Mouse (Mus musculus): ENCODE measurements around the gene Gnaq. TPM values are rescaled to one million over a fixed set of nuclear protein-coding genes. Genes with fewer than 3 reads are reported as not detected.
A peak's percentile ranks its signal among the peaks of the same experiment; 100 is the strongest.

The Gnaq gene
- polyA plus RNA-seq, 1 experiment, result 56.2 TPM

- H3K27ac ChIP-seq (ENCODE audit: insufficient read depth, low read length), result no peak overlapping the region
- no peak for DNase-seq
- WGBS, result 72% methylated on average over 7 of the region's 7 CpGs
- H3K4me1 ChIP-seq (ENCODE audit: control insufficient read depth, insufficient read depth, low read length), result peaks cover 12% of the 10 kb centered on the region
- no peak overlapping the region for H3K4me3 ChIP-seq (replicated peaks; ENCODE audit: insufficient read depth, low read depth, low read length)
- TF ChIP-seq POLR2A (IDR thresholded peaks at IDR 0.05; ENCODE audit: borderline replicate concordance, insufficient read depth, low read length) (no peak), CTCF (IDR thresholded peaks at IDR 0.05; ENCODE audit: borderline replicate concordance, insufficient read depth, low read depth, low read length) (no peak)
- no peaks in the 10 kb centered on the region for H3K27me3 ChIP-seq (ENCODE audit: control insufficient read depth, insufficient read depth, low read length)
Observed at GRCm38 (mm10) chr19:16204776-16205680, 72.4 kb downstream of the Gnaq start.

GRCm38 (mm10) chr19:16209616-16210015, 77.0 kb downstream of the Gnaq start:
- TF ChIP-seq POLR2A (IDR thresholded peaks at IDR 0.05; ENCODE audit: borderline replicate concordance, insufficient read depth, low read length), result no peak
- no peak for TF ChIP-seq CTCF (IDR thresholded peaks at IDR 0.05; ENCODE audit: borderline replicate concordance, insufficient read depth, low read depth, low read length)
- no peak for DNase-seq
- Histone ChIP-seq H3K27ac (ENCODE audit: insufficient read depth, low read length) (no peak overlapping the region), H3K27me3 (ENCODE audit: control insufficient read depth, insufficient read depth, low read length) (no peaks in the 10 kb centered on the region), H3K4me3 (replicated peaks; ENCODE audit: insufficient read depth, low read depth, low read length) (no peak overlapping the region), H3K4me1 (ENCODE audit: control insufficient read depth, insufficient read depth, low read length) (peaks cover 12% of the 10 kb centered on the region)
- 64% methylated on average over 2 of the region's 2 CpGs for WGBS

GRCm38 (mm10) chr19:16214946-16215345, 82.3 kb downstream of the Gnaq start:
- 59% methylated on average over 6 of the region's 6 CpGs for WGBS
- no peak overlapping the region for H3K4me3 ChIP-seq (replicated peaks; ENCODE audit: insufficient read depth, low read depth, low read length)
- H3K27me3 ChIP-seq (ENCODE audit: control insufficient read depth, insufficient read depth, low read length), result no peaks in the 10 kb centered on the region
- TF ChIP-seq CTCF (IDR thresholded peaks at IDR 0.05; ENCODE audit: borderline replicate concordance, insufficient read depth, low read depth, low read length) (no peak), POLR2A (IDR thresholded peaks at IDR 0.05; ENCODE audit: borderline replicate concordance, insufficient read depth, low read length) (no peak)
- no peak overlapping the region for H3K27ac ChIP-seq (ENCODE audit: insufficient read depth, low read length)
- peak in 1 of 2 experiments; percentile 25 for DNase-seq
- peaks cover 12% of the 10 kb centered on the region; the same call in 1 of the 2 replicates for H3K4me1 ChIP-seq (ENCODE audit: control insufficient read depth, insufficient read depth, low read length)

GRCm38 (mm10) chr19:16215430-16216016, 82.9 kb downstream of the Gnaq start:
- Histone ChIP-seq H3K27ac (ENCODE audit: insufficient read depth, low read length) (no peak overlapping the region), H3K4me1 (ENCODE audit: control insufficient read depth, insufficient read depth, low read length) (peaks cover 12% of the 10 kb centered on the region; the same call in 1 of the 2 replicates), H3K4me3 (replicated peaks; ENCODE audit: insufficient read depth, low read depth, low read length) (no peak overlapping the region), H3K27me3 (ENCODE audit: control insufficient read depth, insufficient read depth, low read length) (no peaks in the 10 kb centered on the region)
- 69% methylated on average over 2 of the region's 2 CpGs for WGBS
- DNase-seq, result no peak
- TF ChIP-seq POLR2A (IDR thresholded peaks at IDR 0.05; ENCODE audit: borderline replicate concordance, insufficient read depth, low read length) (no peak), CTCF (IDR thresholded peaks at IDR 0.05; ENCODE audit: borderline replicate concordance, insufficient read depth, low read depth, low read length) (no peak)

GRCm38 (mm10) chr19:16219978-16220377, 87.3 kb downstream of the Gnaq start:
- TF ChIP-seq CTCF (IDR thresholded peaks at IDR 0.05; ENCODE audit: borderline replicate concordance, insufficient read depth, low read depth, low read length) (no peak), POLR2A (IDR thresholded peaks at IDR 0.05; ENCODE audit: borderline replicate concordance, insufficient read depth, low read length) (no peak)
- Histone ChIP-seq H3K4me3 (replicated peaks; ENCODE audit: insufficient read depth, low read depth, low read length) (no peak overlapping the region), H3K27me3 (ENCODE audit: control insufficient read depth, insufficient read depth, low read length) (no peaks in the 10 kb centered on the region), H3K4me1 (ENCODE audit: control insufficient read depth, insufficient read depth, low read length) (peaks cover 17% of the 10 kb centered on the region; the same call in 1 of the 2 replicates), H3K27ac (ENCODE audit: insufficient read depth, low read length) (no peak overlapping the region)
- 72% methylated on average over 4 of the region's 4 CpGs for WGBS
- DNase-seq, result no peak

GRCm38 (mm10) chr19:16222526-16222925, 89.9 kb downstream of the Gnaq start:
- no peak for DNase-seq
- H3K27me3 ChIP-seq (ENCODE audit: control insufficient read depth, insufficient read depth, low read length), result no peaks in the 10 kb centered on the region
- H3K4me1 ChIP-seq (ENCODE audit: control insufficient read depth, insufficient read depth, low read length), result peaks cover 6% of the 10 kb centered on the region; the same call in 1 of the 2 replicates
- 74% methylated on average over 3 of the region's 3 CpGs for WGBS
- no peak overlapping the region for H3K4me3 ChIP-seq (replicated peaks; ENCODE audit: insufficient read depth, low read depth, low read length)
- TF ChIP-seq POLR2A (IDR thresholded peaks at IDR 0.05; ENCODE audit: borderline replicate concordance, insufficient read depth, low read length) (no peak), CTCF (IDR thresholded peaks at IDR 0.05; ENCODE audit: borderline replicate concordance, insufficient read depth, low read depth, low read length) (no peak)
- H3K27ac ChIP-seq (ENCODE audit: insufficient read depth, low read length), result no peak overlapping the region

GRCm38 (mm10) chr19:16223126-16223525, 90.5 kb downstream of the Gnaq start:
- Histone ChIP-seq H3K4me1 (ENCODE audit: control insufficient read depth, insufficient read depth, low read length) (peaks cover 9% of the 10 kb centered on the region), H3K4me3 (replicated peaks; ENCODE audit: insufficient read depth, low read depth, low read length) (no peak overlapping the region), H3K27ac (ENCODE audit: insufficient read depth, low read length) (no peak overlapping the region), H3K27me3 (ENCODE audit: control insufficient read depth, insufficient read depth, low read length) (no peaks in the 10 kb centered on the region)
- WGBS, result 29% methylated on average over 3 of the region's 3 CpGs
- DNase-seq, result no peak
- no peak for TF ChIP-seq CTCF (IDR thresholded peaks at IDR 0.05; ENCODE audit: borderline replicate concordance, insufficient read depth, low read depth, low read length)
- no peak for TF ChIP-seq POLR2A (IDR thresholded peaks at IDR 0.05; ENCODE audit: borderline replicate concordance, insufficient read depth, low read length)
